Mouse (Mus musculus) kidney, adult 8-10 months (tissue): Measurements from ENCODE around the gene Afg1l.

Experiments used
- DNase-seq, 2 experiments: peaks; one replicate each; pipeline ENCODE4 v3.0.0; 2022

The Afg1l gene

DNA sequence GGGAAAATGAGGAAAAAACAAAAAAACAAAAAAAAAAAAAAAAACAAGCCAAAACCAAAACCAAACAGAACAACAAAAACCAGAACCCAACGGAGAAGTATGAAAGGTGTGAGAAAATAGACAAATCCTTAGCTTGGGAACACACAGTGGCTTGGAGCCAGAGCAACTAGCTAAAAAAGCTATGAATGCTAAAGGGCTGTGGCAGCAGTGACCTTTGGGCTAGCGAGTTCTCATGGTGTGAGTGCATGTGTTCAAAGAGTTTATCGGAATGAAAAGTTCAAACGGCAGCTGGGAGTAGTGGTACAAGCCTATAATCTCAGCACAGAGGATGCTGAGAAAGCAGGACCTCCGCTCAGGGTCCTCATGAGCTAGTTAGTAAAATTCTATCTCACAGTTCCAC is 214.2 kb downstream of the Afg1l start:
- peak; percentile 66 to 71 for DNase-seq

DNA sequence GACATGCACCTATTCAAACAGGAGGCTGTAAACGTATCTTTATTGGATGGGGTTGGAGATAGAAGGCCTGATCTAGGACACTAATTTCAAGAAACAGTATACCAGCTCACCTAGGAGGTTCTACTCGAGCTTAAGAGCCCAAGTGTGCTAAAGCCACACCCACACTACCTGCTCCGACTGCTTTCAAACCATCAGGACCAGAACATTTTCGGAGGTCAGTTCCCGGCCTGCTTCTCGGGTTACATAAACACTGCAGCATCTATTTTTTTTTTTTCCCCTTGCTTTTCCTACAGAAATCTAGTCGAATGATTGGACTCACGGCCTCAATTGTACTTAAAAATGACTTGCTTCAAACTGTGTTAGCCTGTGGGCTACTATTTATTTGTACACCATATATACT is 214.7 kb downstream of the Afg1l start:
- no peak for DNase-seq
